In the genomic region with DNA sequence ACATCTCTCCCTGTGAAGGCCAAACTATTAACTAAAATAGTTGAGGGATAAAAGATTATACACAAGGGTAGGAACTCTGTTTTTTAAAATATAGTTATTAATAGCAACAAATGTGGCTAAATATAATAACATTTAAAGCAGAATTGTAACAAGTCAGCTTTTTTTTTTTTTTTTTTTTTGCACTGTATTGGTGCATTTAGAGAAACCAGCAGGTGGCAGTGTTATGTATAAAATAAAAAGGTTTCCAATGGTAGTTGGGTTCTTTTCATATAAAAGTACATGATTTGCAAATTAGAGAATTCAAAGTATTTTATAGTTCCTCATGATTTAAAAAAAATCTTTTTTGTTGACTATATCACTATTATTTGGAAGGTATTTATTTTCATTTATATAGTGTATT, we compare ENCODE assay signal across 13 mouse cellular contexts. TPM values are rescaled to one million over a fixed set of nuclear protein-coding genes. Genes with fewer than 3 reads are reported as not detected.
A peak's percentile ranks its signal among the peaks of the same experiment; 100 is the strongest.
DNase-seq lines count a peak whose midpoint lies in the region; ATAC-seq and TF ChIP-seq lines count a peak whose summit lies in the region.
"Had no signal": no experiment of that assay in that cellular context is flagged by ENCODE, and none has a peak within 500 bp of the region (broad histone marks: within the 10 kb centered on the region; RNA-seq: fewer than 3 reads in every experiment).

No protein-coding gene starts in this region.

- in situ Hi-C loops in CH12.LX (cut with MboI; ENCODE audit: low pct_ligation_motif_present, low pct_unique_long_range_greater_than_20kb, low sequenced_read_pairs): loop anchor here (25.0 kb wide), 2 partner anchors 206 to 381 kb away; a partner anchor contains a TSS

- no peak overlapping the region for H3K9ac ChIP-seq in limb, embryonic 14.5 days (ENCODE audit: low read depth, low read length, severe bottlenecking)
- no peak overlapping the region for H3K9ac ChIP-seq in CH12.LX (ENCODE audit: insufficient read depth, low read depth)

- no peak for TF ChIP-seq EP300 in CH12.LX (IDR thresholded peaks at IDR 0.05; ENCODE audit: low read length)

- H3K9me3 ChIP-seq in limb, embryonic 14.5 days (ENCODE audit: control insufficient read depth, low read length): no peaks in the 10 kb centered on the region
- no peaks in the 10 kb centered on the region for H3K9me3 ChIP-seq in limb, embryonic 10.5 days (replicated peaks)
- H3K9me3 ChIP-seq in CH12.LX (replicated peaks; ENCODE audit: low read length): no peaks in the 10 kb centered on the region

- H3K4me1 ChIP-seq in limb, embryonic 14.5 days (ENCODE audit: control insufficient read depth, insufficient read depth, low read length): no peaks in the 10 kb centered on the region
- H3K4me1 ChIP-seq in limb, embryonic 10.5 days: no peaks in the 10 kb centered on the region
- no peaks in the 10 kb centered on the region for H3K4me1 ChIP-seq in CH12.LX (ENCODE audit: control insufficient read depth in 1 of 2, insufficient read depth in 2 of 2)

- TF ChIP-seq RAD21 in CH12.LX (IDR thresholded peaks at IDR 0.05; ENCODE audit: low read depth, low read length): peak; percentile 68

- H3K27ac ChIP-seq in limb, embryonic 14.5 days (replicated peaks; ENCODE audit: low read depth, low read length): no peak overlapping the region
- no peak overlapping the region for H3K27ac ChIP-seq in limb, embryonic 10.5 days
- H3K27ac ChIP-seq in CH12.LX (ENCODE audit: insufficient read depth, low read depth): no peak overlapping the region

- peak; percentile 44; the same call in 1 of the 2 replicates for ATAC-seq in frontal cortex, adult (ENCODE audit: low TSS enrichment)
- ATAC-seq in limb, embryonic 14.5 days (ENCODE audit: low FRiP score, low read depth): no peak

- TF ChIP-seq CTCF in CH12.LX (conservative IDR thresholded peaks at IDR 0.05 in 1 of 2, IDR thresholded peaks at IDR 0.05 in 1 of 2; ENCODE audit: low read depth in 2 of 2, low read length in 2 of 2): peak in 1 of 2 experiments; percentile 69; a peak in 2 of 4 replicates

- TF ChIP-seq POLR2A in limb, embryonic 14.5 days (IDR thresholded peaks at IDR 0.05; ENCODE audit: borderline replicate concordance, extremely low read depth, insufficient read depth, insufficient read length): no peak
- no peak for TF ChIP-seq POLR2A in CH12.LX (IDR thresholded peaks at IDR 0.05; ENCODE audit: low read depth, low read length)

- dilution Hi-C loops in CH12.LX (cut with MboI; ENCODE audit: extremely low pct_ligation_motif_present, extremely low pct_unique_long_range_greater_than_20kb, low sequenced_read_pairs): no loop called here

- H3K36me3 ChIP-seq in limb, embryonic 14.5 days (ENCODE audit: control insufficient read depth, insufficient read depth, low read length): peaks cover 59% of the 10 kb centered on the region
- peaks cover 82% of the 10 kb centered on the region for H3K36me3 ChIP-seq in limb, embryonic 10.5 days
- H3K36me3 ChIP-seq in CH12.LX (replicated peaks in 1 of 2; ENCODE audit: control insufficient read depth in 1 of 2, insufficient read depth in 1 of 2, low read length in 1 of 2): peaks cover 4 to 49% of the 10 kb centered on the region in 2 experiments

- H3K79me2 ChIP-seq in CH12.LX (replicated peaks; ENCODE audit: control insufficient read depth, extremely low read depth, insufficient read depth, poor library complexity, severe bottlenecking): no peaks in the 10 kb centered on the region

- H3K4me2 ChIP-seq in limb, embryonic 14.5 days (replicated peaks; ENCODE audit: low read depth, low read length, severe bottlenecking): no peak overlapping the region
- no peak overlapping the region for H3K4me2 ChIP-seq in CH12.LX (ENCODE audit: insufficient read depth, low read depth, poor library complexity, severe bottlenecking)

- no peaks in the 10 kb centered on the region for H3K27me3 ChIP-seq in limb, embryonic 14.5 days (ENCODE audit: control insufficient read depth, insufficient read depth, low read length)
- H3K27me3 ChIP-seq in limb, embryonic 10.5 days (ENCODE audit: low read depth, poor library complexity, severe bottlenecking): no peaks in the 10 kb centered on the region
- H3K27me3 ChIP-seq in CH12.LX (replicated peaks): no peaks in the 10 kb centered on the region

- no peak for DNase-seq in frontal cortex, postnatal 14 days (ENCODE audit: low spot score in 2 of 2)
- DNase-seq in limb, embryonic 14.5 days (ENCODE audit: low spot score): peak; percentile 76
- no peak for DNase-seq in limb, embryonic 10.5 days (ENCODE audit: low spot score)
- peak; percentile 34 for DNase-seq in CH12.LX (ENCODE audit: extremely low read depth)
- DNase-seq in lung, postnatal 36 days: peak; percentile 58
- DNase-seq in right cerebral cortex, adult 18-20 months: no peak
- DNase-seq in right cerebral cortex, postnatal 25 days: no peak
- DNase-seq: layer of hippocampus, adult 9-11 months had no signal

- H3K4me3 ChIP-seq in limb, embryonic 14.5 days (replicated peaks; ENCODE audit: low read length): no peak overlapping the region
- no peak overlapping the region for H3K4me3 ChIP-seq in limb, embryonic 10.5 days
- H3K4me3 ChIP-seq in CH12.LX (replicated peaks in 1 of 3; ENCODE audit: low read depth in 2 of 3, low read length in 2 of 3, poor library complexity in 1 of 3): no peak overlapping the region

TF ChIP-seq in CH12.LX, 34 proteins besides CTCF, POLR2A, EP300 and RAD21:
- TF ChIP-seq SMC3 (IDR thresholded peaks at IDR 0.05; ENCODE audit: low read depth, low read length) (peak; percentile 66), MAZ (IDR thresholded peaks at IDR 0.05; ENCODE audit: low read depth, low read length) (no peak), MAFK (IDR thresholded peaks at IDR 0.05; ENCODE audit: insufficient replicate concordance, low read length) (0 out of 2 replicates have a peak, but pooled peaks have one; percentile 49), ZNF384 (IDR thresholded peaks at IDR 0.05; ENCODE audit: low read depth, low read length) (peak; percentile 99)
TF ChIP-seq in CH12.LX: peak in this region for 3.

RNA-seq across cellular contexts. Expression of a gene that starts 14.3 kb away (rescaled TPM):
- polyA plus RNA-seq in limb, embryonic 14.5 days (2012; rRNA removed): 33.3 and 34.4 TPM in 2 replicates
- 24.7 and 25.8 TPM in 2 replicates for polyA plus RNA-seq in limb, embryonic 14.5 days (2014; fragmentation: Nextera tagmentation; extraction: Ambion mirVana)
- polyA plus RNA-seq in limb, embryonic 10.5 days (2016; fragmentation: Nextera tagmentation; extraction: Ambion mirVana): 44.4 and 57.3 TPM in 2 replicates
- total RNA-seq in CH12.LX (2012; rRNA removed) (6.8 and 7.7 TPM in 2 replicates), CH12.LX (2014; rRNA removed) (10.4 and 12.6 TPM in 2 replicates)
- 9.7 and 10.8 TPM in 2 replicates for polyA plus RNA-seq in CH12.LX (2012; ENCODE audit: insufficient read length, low read depth)

RNA-seq across cellular contexts. Expression of a gene that starts 48.8 kb away (rescaled TPM):
- not detected in 2 replicates for polyA plus RNA-seq in limb, embryonic 14.5 days (2012; rRNA removed)
- polyA plus RNA-seq in limb, embryonic 14.5 days (2014; fragmentation: Nextera tagmentation; extraction: Ambion mirVana): not detected in 2 replicates
- not detected in 2 replicates for polyA plus RNA-seq in limb, embryonic 10.5 days (2016; fragmentation: Nextera tagmentation; extraction: Ambion mirVana)
- total RNA-seq in CH12.LX (2012; rRNA removed) (not detected in 2 replicates), CH12.LX (2014; rRNA removed) (not detected in 2 replicates)
- polyA plus RNA-seq in CH12.LX (2012; ENCODE audit: insufficient read length, low read depth): not detected in 2 replicates
- total RNA-seq: neutrophil, adult 5-6 weeks had no signal
- polyA plus RNA-seq: heart, embryonic 14.5 days; lung, embryonic 16.5 days; stomach, embryonic 14.5 days had no signal

Comparison
In these comparisons a context has a peak if more than half of its experiments do, and no peak if none do; other contexts are left out.
1. DNase-seq: peak in limb, embryonic 14.5 days (single experiment), CH12.LX (single experiment) and lung, postnatal 36 days (single experiment); none in frontal cortex, postnatal 14 days (0 of 2), limb, embryonic 10.5 days (single experiment), right cerebral cortex, adult 18-20 months (single experiment) and right cerebral cortex, postnatal 25 days (single experiment).